Mouse (Mus musculus) 3134 (cell line): ENCODE measurements at regions not wholly inside any gene's neighbourhood (a gene's known extent, or its start where the extent isn't known, plus 50 kb on each side); places are given as distances from the start of the nearest gene placed in this dataset.
"Not testable (repeated sequence)": the region's sequence is repeated elsewhere in the genome, so short reads cannot be mapped to it uniquely, and the experiment has no call there.

Experiments used
- DNase-seq: peaks from one replicate; pipeline ENCODE4 v3.0.0-alpha.2; 2011; ENCODE audit warnings: low spot score; ENCODE audit not compliant: insufficient read length; ENCODE audit errors: extremely low read depth

GRCm38 (mm10) chr2:17898780-17899179 is 98.0 kb downstream of the H2al2a start:
- DNase-seq: no peak

GRCm38 (mm10) chr2:17896036-17896435 is 100.7 kb downstream of the H2al2a start:
- no peak for DNase-seq

- DNase-seq: not testable (repeated sequence)
Measured at GRCm38 (mm10) chr2:17892661-17893060, 104.1 kb downstream of the H2al2a start.

GRCm38 (mm10) chr2:17887699-17888098 is 109.1 kb downstream of the H2al2a start:
- DNase-seq: no peak

GRCm38 (mm10) chr2:17882389-17882788 is 114.4 kb downstream of the H2al2a start:
- no peak for DNase-seq

GRCm38 (mm10) chr2:17880800-17881717 is 115.7 kb downstream of the H2al2a start:
- no peak for DNase-seq

- no peak for DNase-seq
Measured at GRCm38 (mm10) chr2:17877901-17878300, 118.9 kb downstream of the H2al2a start.

- DNase-seq: no peak
Measured at GRCm38 (mm10) chr2:17876942-17877341, 119.8 kb downstream of the H2al2a start.

- DNase-seq: no peak
Measured at GRCm38 (mm10) chr2:17876155-17876554, 120.6 kb downstream of the H2al2a start.

- DNase-seq: no peak
Measured at GRCm38 (mm10) chr2:17870562-17870961, 126.2 kb downstream of the H2al2a start.

GRCm38 (mm10) chr2:17868145-17868544 is 128.6 kb downstream of the H2al2a start:
- no peak for DNase-seq

GRCm38 (mm10) chr2:17867341-17867740 is 129.4 kb downstream of the H2al2a start:
- no peak for DNase-seq

- no peak for DNase-seq
Measured at GRCm38 (mm10) chr2:17861765-17862495, 130.7 kb upstream of the Nebl start.

- no peak for DNase-seq
Measured at GRCm38 (mm10) chr2:17860922-17861559, 129.8 kb upstream of the Nebl start.

GRCm38 (mm10) chr2:17859234-17859633 is 128.0 kb upstream of the Nebl start:
- no peak for DNase-seq

- no peak for DNase-seq
Measured at GRCm38 (mm10) chr2:17858326-17858725, 127.1 kb upstream of the Nebl start.

- no peak for DNase-seq
Measured at GRCm38 (mm10) chr2:17855566-17856264, 124.5 kb upstream of the Nebl start.

GRCm38 (mm10) chr2:17854088-17854487 is 122.8 kb upstream of the Nebl start:
- no peak for DNase-seq

- no peak for DNase-seq
Measured at GRCm38 (mm10) chr2:17853500-17854011, 122.3 kb upstream of the Nebl start.

GRCm38 (mm10) chr2:17852740-17853499 is 121.7 kb upstream of the Nebl start:
- no peak for DNase-seq
